Mouse (Mus musculus): ENCODE results near the gene Grhpr.

GRCm38 (mm10) chr4:44931732-44932131, 49.5 kb upstream of the Grhpr start:
- TF ChIP-seq CTCF (IDR thresholded peaks at IDR 0.05) (no peak), EP300 (IDR thresholded peaks at IDR 0.05) (no peak)

Measured in lung, postnatal 0 days (tissue).